Mouse (Mus musculus) ES-E14 (cell line): ENCODE measurements around the gene Mrpl20.
A peak's percentile ranks its signal among the peaks of the same experiment; 100 is the strongest.

Experiments used
- HCFC1 ChIP-seq: IDR thresholded peaks from 2 replicates; pipeline ENCODE4 v1.6.1; 2012; ENCODE audit warnings: low read length, inconsistent platforms, borderline replicate concordance; ENCODE audit not compliant: insufficient read depth
- ZC3H11A ChIP-seq: IDR thresholded peaks from 2 replicates; pipeline ENCODE4 v1.6.1; 2012; ENCODE audit warnings: low read depth, mild to moderate bottlenecking, inconsistent platforms, low read length, borderline replicate concordance
- ZNF384 ChIP-seq: IDR thresholded peaks from 2 replicates; pipeline ENCODE4 v1.6.1; 2012; ENCODE audit warnings: low read depth, low read length, inconsistent platforms

GRCm38 (mm10) chr4:155831205-155831766 lies 28.6 kb downstream of the Mrpl20 start, which contains the start of gene Aurkaip1:
- peak; percentile 75 for TF ChIP-seq HCFC1
- no peak for TF ChIP-seq ZC3H11A
- no peak for TF ChIP-seq ZNF384
